Mouse (Mus musculus) C2C12 (cell line): ENCODE measurements around the gene Nt5c2. TPM values are rescaled to one million over a fixed set of nuclear protein-coding genes. Genes with fewer than 3 reads are reported as not detected.
A peak's percentile ranks its signal among the peaks of the same experiment; 100 is the strongest.
"Not testable (repeated sequence)": the region's sequence is repeated elsewhere in the genome, so short reads cannot be mapped to it uniquely, and the experiment has no call there.

Experiments
- H3K27me3 ChIP-seq: one replicate; pipeline ENCODE4 v1.6.1; 2011; ENCODE audit not compliant: control insufficient read depth, insufficient read depth, insufficient read length
- H3K36me3 ChIP-seq: one replicate; pipeline ENCODE4 v1.6.1; 2011; ENCODE audit not compliant: control insufficient read depth, insufficient read depth
- H3K4me3 ChIP-seq: one replicate; pipeline ENCODE4 v1.5.1; 2011; ENCODE audit warnings: mild to moderate bottlenecking, control low read depth; ENCODE audit not compliant: poor library complexity, insufficient read depth, severe bottlenecking
- H3K79me2 ChIP-seq: one replicate; pipeline ENCODE4 v1.6.1; 2011; ENCODE audit not compliant: control insufficient read depth, insufficient read depth
- H3K79me3 ChIP-seq: one replicate; pipeline ENCODE4 v1.6.1; 2011; ENCODE audit warnings: low read depth, control low read depth
- H3ac ChIP-seq: one replicate; pipeline ENCODE3; 2011; ENCODE audit warnings: low read depth; ENCODE audit not compliant: control insufficient read depth, insufficient read length
- CEBPB ChIP-seq: IDR thresholded peaks from one replicate; pipeline ENCODE4 v1.6.1; 2011; ENCODE audit warnings: low read depth, mild to moderate bottlenecking, control low read depth, moderate library complexity
- CTCF ChIP-seq: IDR thresholded peaks from one replicate; pipeline ENCODE4 v1.5.1; 2011; ENCODE audit not compliant: control insufficient read depth, insufficient read depth, insufficient read length
- FOSL1 ChIP-seq: IDR thresholded peaks from one replicate; pipeline ENCODE4 v1.8.0; 2011; ENCODE audit warnings: mild to moderate bottlenecking, low read length; ENCODE audit not compliant: poor library complexity, insufficient read depth, severe bottlenecking
- MAX ChIP-seq: IDR thresholded peaks from one replicate; pipeline ENCODE4 v1.6.1; 2011; ENCODE audit warnings: mild to moderate bottlenecking, control low read depth
- MYOD1 ChIP-seq: IDR thresholded peaks from one replicate; pipeline ENCODE4 v1.6.1; 2011; ENCODE audit warnings: low read depth; ENCODE audit not compliant: control insufficient read depth, insufficient read length
- MYOG ChIP-seq: IDR thresholded peaks from one replicate; pipeline ENCODE4 v1.6.1; 2011; ENCODE audit not compliant: control insufficient read depth, insufficient read length; ENCODE audit errors: extremely low read depth
- USF1 ChIP-seq: IDR thresholded peaks from one replicate; pipeline ENCODE4 v1.6.1; 2011; ENCODE audit warnings: low read depth, mild to moderate bottlenecking, control low read depth, moderate library complexity
- polyA plus RNA-seq: library from polyadenylated mRNA; unstranded; fragments of >200 nt; fragmentation: generic; extraction: Trizol; gene quantifications from one replicate; pipeline ENCODE4 v1.2.1, GENCODE M21; 2012; ENCODE audit warnings: missing spikeins

The Nt5c2 gene
- polyA plus RNA-seq, 1 experiment: 18.2 TPM

DNA sequence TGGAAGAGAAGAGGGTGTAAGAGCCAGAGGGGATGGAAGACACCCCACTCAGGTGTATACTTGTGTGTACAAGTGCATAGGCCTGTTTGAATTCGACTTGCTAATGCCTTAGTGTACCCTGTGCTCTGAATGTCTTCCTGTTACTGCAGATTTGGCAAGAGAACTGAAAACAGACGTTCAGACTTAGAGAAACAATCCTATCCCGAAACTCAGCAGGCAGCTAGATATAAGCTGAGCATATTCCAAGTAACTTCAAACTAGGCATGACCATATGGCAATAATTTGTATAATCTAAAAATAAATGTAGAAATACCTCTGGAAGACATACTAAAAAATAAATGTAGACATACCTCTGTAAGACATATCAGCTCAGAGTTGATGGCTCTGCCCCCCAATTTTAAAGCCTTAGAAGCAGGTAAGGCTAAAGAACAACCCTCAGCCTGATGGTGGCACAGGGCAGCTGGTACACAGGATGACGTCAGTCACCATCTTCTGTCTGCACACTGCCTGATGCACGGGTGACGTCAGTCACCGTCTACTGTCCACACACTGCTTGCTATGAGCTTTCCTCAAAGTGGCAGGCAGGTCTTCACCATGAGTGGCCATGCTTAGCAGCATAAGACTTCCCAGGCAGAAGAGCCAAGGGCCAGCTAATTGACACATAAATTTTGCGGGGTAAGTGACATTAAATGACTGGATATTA lies 16.6 kb downstream of the Nt5c2 start:
- H3K36me3 ChIP-seq: no peaks in the 10 kb centered on the region
- H3ac ChIP-seq: no peak overlapping the region
- H3K4me3 ChIP-seq: no peak overlapping the region
- H3K79me2 ChIP-seq: no peaks in the 10 kb centered on the region
- TF ChIP-seq CTCF (no peak), MAX (no peak), MYOD1 (no peak), MYOG (no peak), CEBPB (no peak), FOSL1 (no peak), USF1 (no peak)
- H3K79me3 ChIP-seq: no peaks in the 10 kb centered on the region
- H3K27me3 ChIP-seq: peaks cover 6% of the 10 kb centered on the region

DNA sequence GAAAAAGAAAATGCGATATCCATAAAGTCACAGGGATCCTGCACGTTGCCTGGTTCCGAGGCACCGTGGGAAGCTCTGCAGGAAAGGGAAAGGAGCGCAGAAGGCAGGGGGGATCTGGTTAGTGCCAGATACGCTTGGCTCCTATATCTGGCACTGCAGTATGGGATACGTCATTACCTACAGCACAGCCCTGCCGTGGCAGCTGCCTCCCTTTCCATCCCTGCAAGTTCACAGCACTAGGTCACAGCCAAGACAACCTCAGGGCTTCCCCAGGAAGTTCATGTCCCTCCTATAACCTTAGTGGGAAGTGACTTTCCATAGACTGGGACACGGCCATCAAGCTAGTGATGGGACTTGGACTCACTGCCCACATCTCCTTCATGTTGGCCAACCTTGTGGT lies 18.9 kb downstream of the Nt5c2 start:
- H3K79me2 ChIP-seq: no peaks in the 10 kb centered on the region
- no peaks in the 10 kb centered on the region for H3K79me3 ChIP-seq

GRCm38 (mm10) chr19:46992329-46992728 lies 22.6 kb downstream of the Nt5c2 start:
- H3ac ChIP-seq, H3K27me3 ChIP-seq, H3K79me3 ChIP-seq, H3K79me2 ChIP-seq, H3K4me3 ChIP-seq, H3K36me3 ChIP-seq: not testable (repeated sequence)

More for the DNA sequence above, 18.9 kb downstream of the Nt5c2 start:
- no peak overlapping the region for H3K4me3 ChIP-seq
- H3K36me3 ChIP-seq: no peaks in the 10 kb centered on the region
- H3ac ChIP-seq: no peak overlapping the region
- H3K27me3 ChIP-seq: peaks cover 4% of the 10 kb centered on the region
- TF ChIP-seq USF1 (no peak), FOSL1 (no peak), CTCF (no peak), CEBPB (no peak), MYOG (no peak), MAX (no peak), MYOD1 (no peak)

DNA sequence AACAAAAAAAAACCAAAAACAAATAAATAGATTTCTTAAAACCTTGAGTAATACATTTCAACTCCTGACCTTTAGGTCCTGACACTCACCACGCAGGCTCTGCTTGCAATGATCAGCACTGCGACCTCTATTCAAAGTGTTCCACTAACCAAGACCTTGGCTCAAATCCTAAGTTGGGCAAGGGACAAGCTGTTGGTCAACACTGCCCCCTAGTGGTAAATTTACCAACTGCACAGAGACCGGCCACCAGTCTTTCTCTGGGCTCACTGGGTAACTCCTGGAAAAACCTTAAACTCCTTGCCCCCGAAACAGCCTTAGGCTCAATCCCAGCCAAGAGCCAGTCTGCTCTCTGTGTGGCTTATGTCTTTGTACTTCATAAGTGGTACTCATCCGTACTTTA lies 23.8 kb downstream of the Nt5c2 start:
- no peaks in the 10 kb centered on the region for H3K79me3 ChIP-seq

DNA sequence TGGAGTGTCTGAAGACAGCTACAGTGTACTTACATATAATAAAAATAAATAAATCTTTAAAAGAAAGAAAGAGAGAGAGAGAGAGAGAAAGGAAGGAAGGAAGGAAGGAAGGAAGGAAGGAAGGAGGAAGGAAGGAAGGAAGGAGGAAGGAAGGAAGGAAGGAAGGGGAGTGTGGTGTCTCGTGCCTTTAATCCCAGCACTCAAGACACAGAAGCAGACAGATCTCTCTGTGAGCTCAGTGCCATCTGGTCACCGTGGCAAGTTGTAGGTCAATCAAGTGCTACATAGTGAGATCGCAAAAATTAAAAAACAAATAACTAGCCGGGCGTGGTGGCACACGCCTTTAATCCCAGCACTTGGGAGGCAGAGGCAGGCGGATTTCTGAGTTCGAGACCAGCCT lies 24.3 kb downstream of the Nt5c2 start:
- H3ac ChIP-seq, H3K79me3 ChIP-seq, H3K36me3 ChIP-seq, H3K27me3 ChIP-seq, H3K79me2 ChIP-seq, H3K4me3 ChIP-seq: not testable (repeated sequence)

More for the DNA sequence above, 23.8 kb downstream of the Nt5c2 start:
- H3ac ChIP-seq: peak overlapping the region; percentile 20
- no peak overlapping the region for H3K4me3 ChIP-seq
- TF ChIP-seq USF1 (no peak), FOSL1 (no peak), CEBPB (no peak), MYOD1 (no peak), MAX (no peak), CTCF (peak; percentile 65), MYOG (no peak)
- no peaks in the 10 kb centered on the region for H3K79me2 ChIP-seq
- no peaks in the 10 kb centered on the region for H3K36me3 ChIP-seq
- peaks cover 4% of the 10 kb centered on the region for H3K27me3 ChIP-seq

- Histone ChIP-seq H3K4me3 (no peak overlapping the region), H3K36me3 (no peaks in the 10 kb centered on the region), H3K27me3 (peaks cover 4% of the 10 kb centered on the region), H3K79me2 (no peaks in the 10 kb centered on the region), H3ac (no peak overlapping the region), H3K79me3 (no peaks in the 10 kb centered on the region)
- TF ChIP-seq CTCF: no peak
- no peak for TF ChIP-seq MAX
- TF ChIP-seq MYOD1: no peak
- no peak for TF ChIP-seq MYOG
- TF ChIP-seq FOSL1: no peak
- TF ChIP-seq CEBPB: no peak
- no peak for TF ChIP-seq USF1
These were observed 24.8 kb downstream of the Nt5c2 start for GRCm38 (mm10) chr19:46990153-46990518.
